Mouse (Mus musculus) spleen, adult 18-20 months (tissue): ENCODE measurements around the gene A830018L16Rik.
"Not testable (repeated sequence)": the region's sequence is repeated elsewhere in the genome, so short reads cannot be mapped to it uniquely, and the experiment has no call there.

Source experiments
- DNase-seq, 2 experiments: peaks; one replicate each; pipeline ENCODE4 v3.0.0; 2022; ENCODE audit warnings: mixed read lengths in 2 of 2

Gene A830018L16Rik

DNA sequence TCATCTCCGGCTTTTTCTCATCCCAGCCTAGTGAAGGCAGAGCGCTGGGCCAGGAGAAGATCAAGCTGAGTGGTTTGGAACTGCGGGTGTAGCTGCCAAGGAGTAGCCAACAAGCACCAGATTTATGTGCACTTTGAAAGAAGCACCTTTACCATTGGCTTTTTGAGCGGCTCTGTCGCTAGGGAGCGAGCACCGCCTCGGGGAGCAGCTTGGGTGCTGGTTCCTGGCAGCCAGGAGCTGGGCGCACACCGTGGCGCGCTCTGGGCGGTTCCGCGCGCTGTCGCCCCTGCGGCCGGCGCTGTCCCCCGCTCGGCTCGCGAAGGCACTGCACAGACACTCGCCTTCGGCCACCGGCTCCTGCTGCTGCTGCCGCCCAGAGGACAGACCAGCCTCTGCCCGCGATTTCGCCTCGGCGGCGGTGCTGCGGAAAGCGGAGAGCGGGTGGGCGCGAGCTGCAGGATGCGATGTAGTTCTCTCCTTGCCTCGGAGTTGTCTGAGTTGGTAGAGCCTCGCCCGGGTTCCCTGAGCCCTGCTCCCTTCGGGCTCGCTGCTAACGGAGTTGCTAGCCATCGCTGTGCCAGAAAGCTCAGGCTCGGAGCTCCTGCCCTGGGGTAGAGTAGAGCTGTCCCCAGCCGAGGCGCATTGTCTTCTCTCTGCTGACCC is at the start of gene A830018L16Rik:
A830018L16Rik (plus strand) TSS at position 212 of the 663 bp plus-strand sequence.
- DNase-seq: no peak

DNA sequence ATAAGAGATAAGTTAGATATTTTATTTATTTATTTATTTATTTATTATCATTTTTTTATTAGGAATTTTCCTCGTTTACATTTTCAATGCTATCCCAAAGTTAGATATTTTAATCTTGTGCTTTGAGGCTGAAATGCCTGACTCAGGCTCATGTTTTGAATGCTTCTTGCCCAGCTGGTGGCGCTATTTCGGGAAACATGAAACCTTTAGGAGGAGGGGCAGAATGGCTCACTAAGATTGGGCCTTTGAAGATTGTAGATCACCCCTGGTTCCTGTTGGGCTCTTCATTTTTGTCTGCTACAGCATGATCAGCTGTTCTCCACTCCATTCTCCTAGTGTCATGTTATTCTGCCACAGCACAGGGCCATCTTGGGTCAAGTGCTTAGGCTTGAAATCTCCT is 28.1 kb upstream of the A830018L16Rik start:
- no peak for DNase-seq

DNA sequence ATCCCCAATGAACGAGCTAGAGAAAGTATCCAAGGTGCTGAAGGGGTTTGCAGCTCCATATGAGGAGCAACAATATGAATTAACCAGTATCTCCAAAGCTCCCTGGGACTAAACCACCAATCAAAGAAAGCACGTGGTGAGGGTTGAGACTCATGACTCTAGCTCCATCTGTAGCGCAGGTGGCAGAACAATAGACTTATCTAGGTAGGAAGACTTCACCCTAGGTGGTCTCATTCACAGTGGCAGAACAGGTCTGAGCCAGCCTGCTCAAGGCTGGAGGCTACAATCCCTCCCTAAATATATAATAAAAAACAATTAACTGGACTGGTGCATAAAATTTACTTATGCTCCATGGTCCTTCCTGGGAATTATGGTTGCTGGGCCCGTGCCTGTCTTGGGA is 18.5 kb upstream of the A830018L16Rik start:
- DNase-seq: no peak

DNA sequence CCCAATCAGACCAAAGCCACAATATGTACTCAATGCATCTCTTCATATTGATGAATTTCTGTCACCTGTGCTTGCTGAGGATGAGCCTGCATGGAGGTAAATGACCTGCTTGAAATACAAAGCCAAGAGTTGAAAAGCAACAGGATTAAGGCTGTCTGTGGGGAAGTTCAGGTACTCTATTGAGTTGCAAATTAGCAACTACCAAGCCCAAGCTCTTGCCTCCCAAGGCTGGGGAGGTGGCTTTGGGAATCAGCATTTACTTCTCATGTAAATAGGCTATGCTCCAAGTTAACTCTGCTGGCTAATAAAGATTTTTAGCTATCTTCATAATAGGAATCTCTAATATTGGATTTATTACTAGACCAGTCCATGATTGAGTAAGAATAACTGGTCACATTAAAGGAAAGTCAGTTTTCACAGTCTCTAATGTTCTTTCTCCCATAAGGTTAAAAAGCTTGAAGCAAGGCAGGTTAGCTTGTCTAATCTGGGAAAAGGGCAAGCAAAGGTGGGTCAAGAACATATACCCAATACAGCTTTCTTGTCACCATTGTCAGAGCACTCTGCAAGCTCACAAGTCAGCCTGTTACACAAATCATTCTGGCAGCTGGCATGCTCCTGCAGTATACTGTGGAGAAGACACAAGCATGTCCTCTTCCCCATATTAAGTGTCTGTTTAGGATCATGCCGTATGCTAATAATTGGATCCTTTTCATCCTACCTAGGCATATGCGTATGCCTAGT is 17.7 kb upstream of the A830018L16Rik start:
- DNase-seq: no peak

DNA sequence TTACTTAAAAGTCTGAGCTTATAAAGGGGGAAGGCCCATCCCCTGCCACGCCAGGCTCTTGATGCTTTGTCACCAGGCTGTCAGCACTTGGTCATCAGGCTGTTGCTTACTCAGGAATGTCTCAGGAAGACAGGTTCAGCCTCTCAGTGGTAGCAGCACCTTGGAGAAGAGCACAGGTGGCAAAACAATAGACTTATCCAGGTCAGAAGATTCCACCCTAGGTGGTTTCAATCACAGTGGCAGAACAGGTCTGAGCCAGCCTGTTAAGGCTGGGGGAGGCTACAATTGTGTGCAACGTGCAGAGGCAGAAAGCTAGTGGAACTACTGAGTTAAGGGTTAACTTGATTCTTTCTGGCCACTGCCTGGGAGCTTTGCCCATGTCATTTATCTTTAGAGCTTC is 12.7 kb upstream of the A830018L16Rik start:
- DNase-seq: no peak

DNA sequence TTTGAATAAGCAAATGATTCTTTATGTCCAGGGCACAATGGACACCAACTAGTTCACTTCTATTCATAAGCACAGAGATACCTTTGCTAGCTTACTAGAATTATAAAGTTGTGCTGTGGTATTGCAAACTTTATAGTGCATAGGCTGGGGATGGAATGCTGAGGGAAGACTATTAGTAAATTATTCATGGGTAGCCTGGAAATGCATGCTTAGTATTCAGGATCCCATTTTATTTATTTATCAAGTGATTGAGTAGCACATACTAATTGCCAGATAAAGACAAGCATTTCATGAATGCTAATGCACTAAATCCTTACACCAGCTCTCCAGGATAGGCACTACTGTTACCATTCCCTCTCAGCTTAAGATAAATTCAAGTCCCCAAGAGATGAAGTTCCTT is 8.4 kb upstream of the A830018L16Rik start:
- DNase-seq: no peak

DNA sequence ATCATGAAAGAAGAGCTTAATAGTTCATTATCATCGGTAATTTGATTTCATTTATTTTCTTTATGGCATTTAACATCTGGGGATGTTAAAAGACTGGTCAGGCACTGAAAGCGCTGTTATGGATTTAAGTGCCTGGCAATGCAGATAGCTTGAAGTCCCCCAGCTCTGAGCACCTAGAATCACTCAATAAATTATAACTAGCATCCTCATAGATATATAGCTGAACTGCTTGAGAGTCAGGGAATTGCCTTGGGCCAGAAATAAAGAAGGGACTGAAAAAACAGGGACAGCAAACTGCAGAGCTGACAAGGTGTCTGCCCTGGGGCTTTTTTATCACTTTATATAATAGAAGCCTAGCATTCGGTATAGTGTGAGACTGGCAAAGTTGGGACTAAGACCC is 7.9 kb upstream of the A830018L16Rik start:
- DNase-seq: no peak

DNA sequence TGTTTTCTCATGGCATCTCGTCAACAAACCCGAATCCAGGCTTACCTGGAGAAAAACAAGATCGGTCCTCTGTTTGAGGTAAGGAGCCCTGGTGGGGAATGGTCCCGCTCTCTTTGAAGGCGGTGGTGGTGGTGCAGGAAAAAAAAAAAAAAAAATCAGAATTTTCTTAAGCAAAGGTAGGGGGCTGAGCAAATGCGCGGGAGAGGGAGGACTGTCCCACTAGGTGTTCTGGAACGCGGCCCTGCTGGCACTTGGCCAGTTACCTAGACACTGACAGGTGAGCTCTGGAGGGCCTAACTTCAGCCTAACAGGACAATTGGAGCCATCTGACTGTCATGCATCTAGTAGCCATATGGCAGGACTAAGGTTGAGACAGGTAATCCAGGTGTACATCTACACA is 655 bp downstream of the A830018L16Rik start:
- no peak for DNase-seq

DNA sequence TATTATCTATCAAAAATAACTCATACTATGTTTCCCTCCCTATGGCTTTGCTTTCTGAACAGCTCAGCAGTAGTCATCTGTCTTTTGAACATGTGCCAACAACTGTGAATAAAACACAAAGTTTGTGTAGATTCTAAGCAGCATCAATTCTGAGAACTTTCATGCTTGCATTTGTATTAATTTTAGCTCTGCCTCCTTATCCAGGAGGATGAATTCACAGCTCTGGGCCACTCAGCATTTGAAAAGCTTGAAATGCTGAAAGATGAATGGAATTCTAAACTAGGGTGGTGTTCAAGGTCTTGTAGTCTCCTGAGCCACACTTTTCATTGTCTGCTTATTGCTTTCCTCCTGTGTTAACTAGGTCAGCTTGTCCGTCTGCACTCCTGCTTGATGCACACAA is 13.4 kb downstream of the A830018L16Rik start:
- DNase-seq: no peak

DNA sequence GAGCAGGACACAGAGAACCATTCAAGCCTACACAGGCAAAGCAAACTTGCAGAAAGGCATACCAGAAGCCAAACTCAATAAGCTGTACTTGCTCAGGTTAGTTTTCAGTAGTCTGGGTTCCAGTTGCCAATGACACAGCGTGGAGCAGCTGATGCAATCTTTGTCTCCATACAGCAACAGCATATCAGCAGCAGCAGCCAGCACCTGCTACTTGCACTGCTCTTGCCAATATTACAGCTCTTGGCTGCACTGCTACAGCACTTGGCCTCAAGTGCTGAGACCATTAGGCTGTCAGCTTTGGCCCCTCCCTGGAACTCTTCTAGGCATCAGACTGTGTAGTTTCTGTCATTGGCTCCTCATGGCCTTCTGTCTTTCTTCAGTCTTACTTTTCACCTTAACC is 44.4 kb downstream of the A830018L16Rik start:
- DNase-seq: no peak

DNA sequence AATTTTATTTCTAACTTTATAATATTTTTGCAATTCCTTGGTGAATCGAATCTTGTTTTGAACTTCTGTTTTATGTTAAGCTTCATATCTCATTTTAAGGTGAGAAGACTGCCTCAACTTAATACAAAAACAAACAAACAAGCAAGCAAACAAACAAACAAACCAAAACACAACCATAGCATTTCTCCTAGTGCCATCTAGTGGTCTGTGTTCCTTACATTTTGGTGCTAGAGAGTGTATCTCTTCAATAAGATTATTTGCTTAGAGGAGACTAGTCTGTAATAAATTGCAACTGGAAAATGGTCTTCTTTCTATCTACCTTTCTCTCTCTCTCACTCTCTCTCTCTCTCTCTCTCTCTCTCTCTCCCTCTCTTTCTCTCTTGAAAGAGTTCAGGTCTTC is 52.4 kb downstream of the A830018L16Rik start:
- DNase-seq: no peak

DNA sequence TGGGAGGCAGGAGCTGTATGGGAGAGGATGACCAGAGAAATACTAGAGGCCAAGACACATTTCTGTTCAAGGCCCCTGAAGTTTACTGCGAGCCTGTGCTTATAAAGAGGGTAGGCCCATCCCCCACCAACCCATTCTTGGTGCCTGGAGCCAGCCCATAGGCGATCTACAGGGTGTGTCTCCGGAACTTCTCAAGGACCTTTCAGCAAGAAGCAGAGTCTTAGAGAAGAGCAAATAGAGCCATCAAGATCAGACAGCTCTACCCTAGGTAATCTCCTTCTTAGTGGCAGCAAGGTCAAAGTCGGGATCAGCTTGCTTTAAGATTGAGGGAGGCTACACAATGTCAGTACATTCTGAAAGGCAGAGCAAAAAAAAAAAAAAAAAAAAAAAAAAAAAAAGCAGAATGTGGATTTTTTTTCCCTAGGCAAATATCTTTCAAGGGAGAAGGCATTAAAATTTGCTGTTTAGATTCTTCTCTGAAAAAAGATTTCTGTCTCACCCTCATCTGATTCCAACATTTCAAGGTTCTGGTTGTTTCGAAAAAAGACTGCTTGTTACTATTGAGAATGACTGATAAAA is 53.2 kb downstream of the A830018L16Rik start:
- DNase-seq: no peak

DNA sequence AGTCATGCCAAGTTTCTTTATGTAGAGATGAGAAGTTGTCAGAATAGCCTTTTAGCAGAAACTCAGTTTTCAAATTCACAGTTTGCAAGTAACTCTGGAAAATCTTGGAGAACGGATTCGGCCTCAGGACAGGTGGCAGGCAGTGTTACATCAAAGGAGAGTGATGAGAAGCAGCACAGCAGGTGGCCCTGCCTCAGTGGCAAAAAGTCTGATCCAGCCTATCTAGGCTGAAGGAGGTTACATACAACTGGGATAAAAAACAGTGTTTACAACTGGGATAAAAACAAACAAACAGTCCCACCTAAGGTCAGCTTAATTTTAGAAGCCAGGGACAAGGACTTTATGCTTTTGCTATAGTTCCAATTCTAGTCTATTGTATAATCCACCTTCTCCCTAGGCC is 79.0 kb downstream of the A830018L16Rik start:
- DNase-seq: no peak

DNA sequence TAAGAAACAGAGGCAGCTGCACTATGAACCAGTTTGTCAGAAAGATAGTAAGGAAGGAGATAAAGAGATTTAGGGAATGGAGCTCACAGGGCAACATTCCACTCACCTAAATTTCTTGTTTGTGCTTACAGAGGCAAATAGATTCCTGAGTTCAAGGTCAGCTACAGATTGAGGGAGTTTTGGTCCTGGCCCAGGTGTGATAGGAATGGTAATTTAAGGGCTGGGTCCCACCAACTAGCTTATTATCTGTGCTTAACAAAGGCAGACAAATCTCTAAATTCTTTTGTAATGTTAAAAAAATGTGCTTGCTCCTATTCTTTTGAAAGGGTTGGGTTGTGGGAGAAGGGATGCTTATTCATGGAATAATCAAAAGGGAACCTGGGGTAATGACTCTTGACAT is 87.7 kb downstream of the A830018L16Rik start:
- DNase-seq: no peak

DNA sequence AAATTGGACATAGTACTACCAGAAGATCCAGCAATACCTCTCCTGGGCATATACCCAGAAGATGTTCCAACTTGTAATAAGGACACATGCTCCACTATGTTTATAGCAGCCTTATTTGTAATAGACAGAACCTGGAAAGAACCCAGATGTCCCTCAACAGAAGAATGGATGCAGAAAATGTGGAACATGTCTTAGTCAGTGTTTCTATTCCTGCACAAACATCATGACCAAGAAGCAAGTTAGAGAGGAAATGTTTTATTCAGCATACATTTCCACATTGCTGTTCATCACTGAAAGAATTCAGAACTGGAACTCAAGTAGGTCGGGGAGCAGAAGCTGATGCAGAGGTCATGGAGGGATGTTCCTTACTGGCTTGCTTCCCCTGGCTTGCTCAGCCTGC is 135.9 kb downstream of the A830018L16Rik start:
- DNase-seq: not testable (repeated sequence)

DNA sequence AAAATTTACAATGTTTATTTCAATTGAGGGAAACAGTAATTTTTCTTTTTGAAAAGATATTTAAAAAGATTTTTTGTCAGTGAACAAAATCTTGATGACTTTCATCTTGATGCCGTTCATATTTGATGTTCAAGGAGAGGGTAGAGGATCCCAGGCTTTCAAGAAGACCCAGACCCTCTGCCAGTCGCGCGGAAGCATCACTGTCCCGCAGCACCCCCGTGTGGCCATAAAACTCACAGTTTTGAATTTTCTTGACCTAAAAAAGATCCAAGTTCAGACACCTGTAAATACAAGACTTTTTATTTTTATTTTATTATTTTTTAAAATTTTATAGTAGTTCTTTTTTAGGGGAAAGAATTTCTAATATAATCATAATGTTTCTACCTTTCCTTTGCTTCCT is 151.4 kb downstream of the A830018L16Rik start:
- DNase-seq: no peak

DNA sequence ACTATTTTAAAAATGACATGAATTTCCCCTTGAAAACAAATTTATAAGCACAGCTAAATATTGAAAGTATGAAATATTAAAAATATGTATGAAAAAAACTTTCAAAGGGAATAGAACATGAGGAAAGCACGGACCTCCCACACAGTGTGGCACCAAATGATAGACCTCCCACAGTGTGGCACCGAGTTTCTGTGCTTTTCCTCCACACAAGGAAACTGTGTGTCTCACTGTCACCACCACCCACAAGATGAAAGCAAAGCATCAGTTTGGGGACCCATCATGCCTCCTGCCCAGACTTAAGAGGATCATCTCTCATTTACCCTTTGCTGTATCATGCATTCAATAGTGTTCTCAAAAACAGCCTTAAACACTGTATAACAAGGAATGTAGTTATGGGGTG is 152.8 kb downstream of the A830018L16Rik start:
- DNase-seq: no peak

DNA sequence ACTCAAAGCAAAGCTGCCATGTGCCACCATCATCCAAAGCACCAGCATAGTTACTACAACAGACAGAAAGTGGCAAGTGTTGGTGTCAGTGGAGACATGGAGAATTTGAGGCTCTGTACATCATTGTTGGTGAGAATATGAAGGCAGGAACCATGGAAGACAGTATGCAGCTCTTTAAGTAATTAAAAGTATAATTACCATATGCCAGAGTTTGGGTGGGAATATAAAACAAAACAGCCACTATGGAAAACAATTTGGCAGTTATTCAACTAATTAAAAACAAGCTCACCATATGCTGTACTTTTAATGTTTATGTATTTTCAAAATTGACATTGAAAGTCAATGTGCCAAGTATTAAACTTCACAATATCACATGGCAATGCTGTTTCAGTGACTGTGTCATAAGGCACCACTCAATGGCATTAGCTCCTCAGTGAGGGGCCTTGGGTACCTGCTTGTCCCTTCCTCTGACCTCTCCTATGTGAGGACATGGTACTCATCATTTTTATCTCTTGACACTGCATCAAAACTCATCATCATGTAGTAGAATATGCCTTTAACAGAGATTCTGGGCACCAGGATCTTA is 153.5 kb downstream of the A830018L16Rik start:
- DNase-seq: no peak

DNA sequence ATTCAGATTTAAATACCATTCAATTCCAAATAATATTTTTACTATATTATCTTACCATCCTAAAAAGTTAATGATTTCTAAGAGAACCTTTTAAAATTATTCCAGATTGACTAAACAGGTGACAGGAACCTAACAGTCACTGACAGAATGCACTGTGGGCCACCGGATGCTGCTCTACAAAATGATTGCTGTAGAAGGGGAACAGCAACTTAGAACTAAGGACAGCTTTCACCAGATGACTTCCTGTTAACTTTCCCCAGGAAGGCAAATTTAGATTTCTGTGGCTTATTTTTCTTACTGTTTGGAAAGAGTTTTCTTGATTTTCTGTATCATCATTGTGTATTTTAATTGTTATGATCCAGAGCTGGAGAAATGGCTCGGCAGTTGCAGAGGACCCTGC is 156.4 kb downstream of the A830018L16Rik start:
- DNase-seq: no peak

DNA sequence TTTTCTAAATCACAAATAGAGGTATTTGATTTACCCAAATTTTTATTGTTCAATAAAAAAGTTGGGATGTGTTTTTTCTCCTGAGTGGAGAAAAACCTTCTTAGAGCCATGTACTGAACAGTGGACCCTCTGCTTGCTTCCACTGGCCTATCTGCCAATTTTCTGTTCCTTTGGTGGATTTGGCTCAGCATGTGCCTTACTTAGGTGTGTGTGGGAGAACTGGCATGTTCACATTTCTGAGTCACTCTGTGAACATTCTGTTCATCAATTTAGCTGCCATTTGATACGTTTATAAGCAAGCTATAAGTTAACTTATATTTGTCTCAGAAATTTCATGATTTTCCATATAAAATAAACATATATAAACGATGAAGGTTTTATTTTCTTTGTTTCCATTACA is 159.6 kb downstream of the A830018L16Rik start:
- no peak for DNase-seq

DNA sequence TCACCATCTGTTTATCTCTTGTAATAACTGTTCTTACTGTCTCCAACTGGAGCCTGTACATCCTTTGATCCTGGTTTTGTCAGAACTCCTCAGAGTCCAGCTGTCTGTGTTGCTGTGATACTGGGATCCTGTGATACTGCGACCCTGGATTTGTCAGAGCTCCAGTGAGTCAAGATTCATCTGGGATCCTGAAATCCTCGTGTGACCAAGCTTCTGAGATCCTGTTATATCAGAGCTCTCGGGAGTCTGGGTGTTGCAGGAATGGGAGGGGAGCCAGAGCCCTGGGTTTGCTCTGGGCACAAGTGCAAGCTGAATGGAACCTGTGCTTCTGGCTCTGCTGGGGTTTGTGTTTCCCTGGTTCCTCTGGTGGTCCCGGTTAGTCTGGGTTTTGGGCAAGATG is 166.1 kb downstream of the A830018L16Rik start:
- no peak for DNase-seq

DNA sequence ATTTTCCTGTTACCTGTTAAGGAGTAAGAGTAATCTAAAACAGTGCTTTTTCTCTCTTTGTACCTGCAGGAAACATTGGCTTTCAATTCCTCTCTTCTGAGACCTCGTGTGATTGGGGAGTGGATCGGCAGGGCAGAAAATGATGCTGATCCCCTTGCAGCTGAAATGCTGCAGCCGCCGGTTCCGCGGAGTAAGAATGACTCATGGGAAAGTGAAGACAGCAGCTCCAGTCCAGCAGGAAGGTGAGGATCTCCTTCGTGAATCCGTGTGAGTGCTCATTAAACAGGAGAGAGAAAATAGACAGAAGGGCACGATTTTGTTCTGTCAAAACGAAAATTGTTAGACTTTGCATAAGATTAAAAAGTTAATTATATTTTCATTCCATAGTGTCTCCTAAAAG is 174.4 kb downstream of the A830018L16Rik start:
- no peak for DNase-seq

DNA sequence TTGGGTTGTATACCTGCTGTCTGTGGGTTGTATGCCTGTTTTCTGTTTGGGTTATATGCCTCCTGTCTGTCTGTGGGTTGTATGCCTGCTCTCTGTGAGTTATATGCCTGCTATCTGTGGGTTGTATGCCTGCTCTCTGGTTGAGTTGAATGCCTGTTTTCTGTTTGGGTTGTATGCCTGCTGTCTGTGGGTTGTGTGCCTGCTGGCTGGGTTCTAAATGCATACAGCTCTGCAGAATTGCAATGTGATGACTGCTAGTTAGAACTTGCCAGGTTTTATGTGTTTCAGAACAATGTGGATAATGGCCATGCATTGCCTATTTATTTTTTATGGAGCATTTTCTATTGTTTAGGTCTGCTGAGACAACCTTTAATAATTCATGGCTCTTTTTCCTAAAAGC is 236.2 kb downstream of the A830018L16Rik start:
- DNase-seq: no peak

DNA sequence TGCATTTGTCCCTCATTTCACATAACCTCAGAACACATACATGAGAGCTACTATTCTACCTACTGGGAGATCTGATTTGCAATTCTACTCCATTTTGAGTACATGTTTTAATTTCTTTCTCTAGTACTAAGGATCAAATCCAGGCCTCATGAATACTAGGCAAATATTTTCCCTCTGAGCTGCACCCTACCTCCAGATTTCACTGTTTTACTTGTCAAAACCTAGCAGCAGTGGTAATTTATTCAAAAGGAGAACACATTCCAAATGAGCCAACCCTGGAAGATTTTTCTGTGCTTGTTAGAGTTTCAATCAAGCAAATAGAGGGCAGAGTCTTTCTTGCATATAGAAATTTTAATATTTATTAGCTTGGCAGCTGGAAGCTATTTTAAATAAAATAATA is 238.9 kb downstream of the A830018L16Rik start:
- no peak for DNase-seq
